Mouse (Mus musculus) limb, embryonic 15.5 days (tissue): ENCODE data around the gene Spg21. TPM values are rescaled to one million over a fixed set of nuclear protein-coding genes. Genes with fewer than 3 reads are reported as not detected.

ENCODE experiments used
- ATAC-seq: fragments of 200-750 bp; cut with Nextera tagmentation; 2 replicates; pipeline ENCODE4 v1.8.0; 2017; ENCODE audit warnings: low read depth, moderate TSS enrichment; ENCODE audit not compliant: insufficient number of reproducible peaks, low FRiP score, low TSS enrichment
- H3K27ac ChIP-seq: fragments of 300-500 bp; sonication (generic); 2 replicates; pipeline ENCODE4 v1.5.1; 2015; ENCODE audit warnings: moderate library complexity, mild to moderate bottlenecking, inconsistent platforms
- H3K27me3 ChIP-seq: fragments of 300-500 bp; sonication (generic); 2 replicates; pipeline ENCODE4 v1.6.1; 2015; ENCODE audit warnings: inconsistent platforms
- H3K36me3 ChIP-seq: fragments of 300-500 bp; sonication (generic); 2 replicates; pipeline ENCODE4 v1.6.1; 2015; ENCODE audit warnings: inconsistent platforms
- H3K4me1 ChIP-seq: fragments of 300-500 bp; sonication (generic); 2 replicates; pipeline ENCODE4 v1.6.1; 2015; ENCODE audit warnings: inconsistent platforms
- H3K4me2 ChIP-seq: fragments of 300-500 bp; sonication (generic); 2 replicates; pipeline ENCODE4 v1.6.1; 2015; ENCODE audit warnings: mild to moderate bottlenecking, inconsistent platforms
- H3K4me3 ChIP-seq: fragments of 300-500 bp; sonication (generic); 2 replicates; pipeline ENCODE4 v1.5.1; 2015; ENCODE audit warnings: mild to moderate bottlenecking, inconsistent platforms
- H3K9ac ChIP-seq: fragments of 300-500 bp; sonication (generic); 2 replicates; pipeline ENCODE4 v1.6.1; 2015; ENCODE audit warnings: inconsistent platforms
- H3K9me3 ChIP-seq: fragments of 300-500 bp; sonication (generic); 2 replicates; pipeline ENCODE4 v1.6.1; 2016; ENCODE audit warnings: inconsistent platforms
- WGBS: fragments of 180-500 bp; shearing (Covaris S2); methylation state at CpG from one replicate; pipeline ENCODE4 v1.1.7; 2015; 5-methylcytosine and 5-hydroxymethylcytosine counted together
- polyA plus RNA-seq: library from polyadenylated mRNA; unstranded; fragments of >200 nt; fragmentation: Nextera tagmentation; extraction: Ambion mirVana; gene quantifications from 2 replicates; pipeline ENCODE4 v1.2.1, GENCODE M21; 2015

Spg21 gene
- polyA plus RNA-seq, 1 experiment from 2014 or later: 123 TPM

DNA sequence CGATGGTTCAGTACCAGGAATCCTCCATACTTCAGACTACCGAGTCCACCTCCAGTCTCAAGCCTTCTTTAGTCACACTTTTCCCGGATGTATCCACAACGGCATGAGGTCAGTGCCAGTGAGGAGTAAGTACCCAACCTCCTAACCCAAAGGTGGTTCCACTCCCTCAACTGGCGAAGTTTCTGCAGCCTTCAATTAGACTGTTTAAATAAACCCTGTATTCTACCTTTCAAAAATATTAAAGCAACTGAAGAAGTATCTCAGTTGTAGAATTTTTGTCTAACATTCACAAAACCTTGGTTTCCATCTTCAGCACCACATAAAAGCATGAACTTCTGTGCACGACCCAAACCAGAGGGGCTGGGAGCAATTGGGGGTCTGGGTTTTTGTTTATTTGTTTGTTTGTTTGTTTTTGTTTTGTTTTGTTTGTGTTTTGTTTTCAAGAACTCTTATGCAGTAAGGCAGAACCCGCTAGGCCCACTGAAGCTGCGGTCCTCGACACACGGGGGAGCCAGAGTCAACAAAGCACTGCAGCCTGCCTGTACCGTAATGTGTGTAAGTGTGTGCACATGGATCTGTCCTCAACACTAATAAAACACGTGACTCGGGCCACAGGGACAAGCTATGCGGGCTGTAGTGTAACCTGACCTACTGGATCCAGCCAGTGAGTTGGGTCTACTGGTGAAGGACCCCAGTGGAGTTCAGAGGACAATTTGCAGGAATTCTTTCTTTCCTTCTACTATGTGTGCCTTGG, 63.0 kb downstream of the Spg21 start:
- no peak overlapping the region for H3K9ac ChIP-seq
- peaks cover 22% of the 10 kb centered on the region for H3K4me1 ChIP-seq
- no peaks in the 10 kb centered on the region for H3K9me3 ChIP-seq
- H3K36me3 ChIP-seq: no peaks in the 10 kb centered on the region
- no peak overlapping the region for H3K4me3 ChIP-seq
- no peak overlapping the region for H3K4me2 ChIP-seq
- ATAC-seq: no peak
- WGBS: 23% methylated on average over 14 of the region's 14 CpGs
- no peak overlapping the region for H3K27ac ChIP-seq
- no peaks in the 10 kb centered on the region for H3K27me3 ChIP-seq

DNA sequence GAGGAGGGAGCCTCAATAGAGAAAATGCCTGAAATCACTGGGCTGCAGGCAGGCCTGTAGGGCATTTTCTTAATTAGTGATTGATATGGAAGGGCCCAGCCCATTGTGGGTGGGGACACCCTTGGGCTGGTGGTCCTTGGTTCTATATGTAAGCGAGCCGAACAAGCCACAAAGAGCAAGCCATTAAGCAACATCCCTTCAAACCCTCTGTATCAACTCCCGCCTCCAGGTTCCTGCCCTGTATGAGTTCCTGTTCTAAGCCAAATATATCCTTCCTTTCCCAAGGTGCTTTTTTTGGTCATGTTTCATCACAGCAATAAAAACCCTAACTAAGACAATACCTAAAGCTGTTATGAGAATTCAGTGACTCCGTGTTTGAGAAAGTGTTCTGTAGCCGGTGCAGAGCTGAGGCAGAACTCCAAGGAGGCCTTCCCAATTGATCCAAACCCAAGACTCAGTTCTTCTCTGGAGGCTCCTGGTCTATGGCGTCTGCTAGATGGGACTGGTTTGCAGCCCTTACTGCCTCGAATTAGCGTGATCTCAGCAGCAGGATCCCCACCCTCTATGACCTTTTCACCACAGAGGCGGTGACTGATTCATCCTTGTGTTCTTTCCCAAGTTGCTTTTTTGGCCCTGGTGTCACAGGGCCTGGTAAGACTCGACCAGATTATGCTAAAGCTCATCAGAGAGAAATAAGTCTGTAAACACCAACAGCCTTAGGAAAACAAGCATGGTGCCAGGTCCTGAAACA, 64.9 kb downstream of the Spg21 start:
- no peak for ATAC-seq
- Histone ChIP-seq H3K36me3 (no peaks in the 10 kb centered on the region), H3K4me3 (no peak overlapping the region), H3K4me2 (no peak overlapping the region), H3K27me3 (no peaks in the 10 kb centered on the region), H3K9me3 (no peaks in the 10 kb centered on the region), H3K4me1 (peaks cover 13% of the 10 kb centered on the region), H3K9ac (no peak overlapping the region), H3K27ac (no peak overlapping the region)
- 79% methylated on average over 10 of the region's 10 CpGs for WGBS

DNA sequence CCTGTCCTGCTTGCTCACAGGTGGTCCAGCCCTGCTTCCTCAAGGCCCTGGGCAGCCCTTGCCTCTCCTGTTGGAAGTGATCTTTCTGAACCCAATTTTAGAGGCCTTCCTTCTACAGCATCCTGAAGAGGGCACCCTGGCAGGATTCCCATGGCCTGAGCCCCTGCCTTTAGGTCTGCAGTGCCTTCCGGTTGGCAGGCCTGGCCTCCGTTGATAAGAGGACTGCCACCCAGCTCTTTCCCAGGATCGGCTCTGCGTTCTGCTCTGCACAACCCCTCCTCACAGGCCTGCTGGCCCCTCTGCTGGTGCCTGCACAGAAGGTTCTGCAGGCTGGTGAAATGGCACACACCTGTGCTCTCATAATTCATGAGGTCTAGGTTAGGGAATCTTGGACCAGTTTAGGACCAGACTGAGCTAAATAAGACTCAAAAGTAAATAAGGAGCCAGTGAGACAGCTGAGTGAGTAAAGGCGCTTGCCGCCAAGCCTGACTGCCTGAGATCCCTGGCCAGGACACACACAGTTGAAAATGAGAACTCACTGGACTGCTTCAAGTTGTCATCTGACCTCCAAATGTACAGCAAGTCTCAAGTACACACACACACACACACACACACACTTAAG, 67.8 kb downstream of the Spg21 start:
- no peaks in the 10 kb centered on the region for H3K27me3 ChIP-seq
- no peak overlapping the region for H3K9ac ChIP-seq
- no peak for ATAC-seq
- H3K4me1 ChIP-seq: peaks cover 4% of the 10 kb centered on the region
- H3K9me3 ChIP-seq: no peaks in the 10 kb centered on the region
- no peaks in the 10 kb centered on the region for H3K36me3 ChIP-seq
- H3K27ac ChIP-seq: no peak overlapping the region
- WGBS: 74% methylated on average over 6 of the region's 6 CpGs
- H3K4me2 ChIP-seq: no peak overlapping the region
- no peak overlapping the region for H3K4me3 ChIP-seq

DNA sequence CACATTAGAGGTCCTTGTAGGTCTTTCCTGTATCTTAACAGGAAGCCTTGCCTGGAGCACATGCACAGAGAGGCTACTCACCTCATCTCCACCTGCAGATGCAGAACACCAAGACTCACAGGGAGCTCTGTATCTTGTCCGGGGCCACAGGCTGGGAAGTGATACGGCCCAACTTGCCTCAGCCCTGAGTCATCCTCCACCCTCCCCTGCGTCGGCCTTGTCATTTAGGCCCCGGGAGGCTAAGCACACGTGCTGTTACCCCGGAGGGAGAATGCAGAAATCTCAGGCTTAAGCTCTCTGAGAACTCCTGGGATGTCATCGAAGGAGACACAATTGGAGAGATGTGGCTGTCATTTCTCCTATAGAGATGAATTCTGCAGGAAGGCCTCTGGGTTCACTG, 68.9 kb downstream of the Spg21 start:
- Histone ChIP-seq H3K4me1 (no peaks in the 10 kb centered on the region), H3K27me3 (no peaks in the 10 kb centered on the region), H3K4me2 (no peak overlapping the region), H3K9ac (no peak overlapping the region), H3K36me3 (no peaks in the 10 kb centered on the region), H3K9me3 (no peaks in the 10 kb centered on the region), H3K4me3 (no peak overlapping the region), H3K27ac (no peak overlapping the region)
- 64% methylated on average over 8 of the region's 8 CpGs for WGBS
- ATAC-seq: no peak

DNA sequence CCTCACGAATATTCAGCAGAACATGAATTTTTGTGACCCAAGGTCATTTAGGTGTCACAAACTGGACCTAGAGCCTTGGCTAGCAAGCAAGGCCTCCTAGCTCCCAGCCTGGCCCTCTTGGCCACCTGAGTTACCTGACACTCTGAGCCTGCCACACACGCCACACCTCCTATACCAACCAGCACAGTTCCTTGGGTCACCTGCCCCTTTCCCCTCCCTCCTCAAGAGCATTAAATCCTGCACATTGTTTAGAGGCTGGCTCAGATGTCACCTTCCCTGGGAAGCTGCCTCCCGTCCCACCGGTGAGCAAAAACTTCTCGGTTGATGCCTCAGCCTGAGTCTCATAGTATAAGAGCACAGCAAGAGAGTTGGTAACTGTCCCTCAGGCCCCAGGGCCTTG, 70.5 kb downstream of the Spg21 start:
- no peaks in the 10 kb centered on the region for H3K4me1 ChIP-seq
- no peak overlapping the region for H3K27ac ChIP-seq
- no peak overlapping the region for H3K4me3 ChIP-seq
- no peak overlapping the region for H3K4me2 ChIP-seq
- no peaks in the 10 kb centered on the region for H3K9me3 ChIP-seq
- H3K9ac ChIP-seq: no peak overlapping the region
- WGBS: 77% methylated on average over 5 of the region's 5 CpGs
- H3K36me3 ChIP-seq: no peaks in the 10 kb centered on the region
- no peaks in the 10 kb centered on the region for H3K27me3 ChIP-seq
- no peak for ATAC-seq

DNA sequence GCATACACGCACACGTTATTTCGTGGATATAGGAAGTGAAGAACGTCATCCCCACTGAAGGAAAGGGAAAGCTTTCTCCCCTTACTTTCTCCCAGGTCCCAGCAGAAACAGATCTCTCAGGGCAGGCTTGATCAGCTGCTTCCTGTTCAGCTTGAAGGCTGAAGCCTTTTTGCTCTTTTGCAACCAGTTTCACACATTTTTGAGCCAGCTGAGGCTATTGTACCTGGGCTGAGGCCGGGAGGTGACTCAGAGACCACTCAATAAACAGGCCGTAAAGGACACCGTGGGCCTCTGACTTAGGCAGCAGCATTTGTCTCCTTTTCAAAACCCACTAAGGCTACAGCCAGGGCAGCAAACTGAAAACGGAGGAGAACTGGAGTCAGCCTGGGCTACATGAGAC, 72.2 kb downstream of the Spg21 start:
- no peak overlapping the region for H3K27ac ChIP-seq
- no peak overlapping the region for H3K4me2 ChIP-seq
- H3K9me3 ChIP-seq: no peaks in the 10 kb centered on the region
- WGBS: 60% methylated on average over 8 of the region's 8 CpGs
- no peak overlapping the region for H3K9ac ChIP-seq
- H3K4me3 ChIP-seq: no peak overlapping the region
- H3K36me3 ChIP-seq: no peaks in the 10 kb centered on the region
- H3K27me3 ChIP-seq: no peaks in the 10 kb centered on the region
- ATAC-seq: no peak
- no peaks in the 10 kb centered on the region for H3K4me1 ChIP-seq

DNA sequence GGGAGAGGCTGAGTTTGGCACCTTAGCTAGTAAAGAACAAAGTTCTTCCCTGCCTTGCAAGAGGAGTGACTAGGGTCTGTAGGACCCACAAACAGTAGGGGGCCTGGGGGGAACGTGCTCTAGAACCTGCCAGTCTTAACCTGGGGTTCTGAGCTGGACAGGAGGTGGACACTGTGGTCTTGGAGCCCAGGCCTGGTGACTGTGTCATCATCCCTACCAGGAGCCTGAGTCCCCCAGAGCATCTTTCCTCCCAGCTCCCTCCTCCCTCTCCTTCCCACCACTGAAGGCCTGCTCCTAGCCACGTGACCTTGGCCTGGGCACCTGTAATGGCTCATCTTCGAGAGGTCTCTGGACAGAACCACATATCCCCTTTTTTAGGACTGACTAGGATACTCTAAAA, 73.4 kb downstream of the Spg21 start:
- no peak for ATAC-seq
- Histone ChIP-seq H3K4me3 (no peak overlapping the region), H3K9ac (no peak overlapping the region), H3K9me3 (no peaks in the 10 kb centered on the region), H3K4me2 (no peak overlapping the region), H3K27ac (no peak overlapping the region), H3K4me1 (no peaks in the 10 kb centered on the region), H3K36me3 (no peaks in the 10 kb centered on the region), H3K27me3 (no peaks in the 10 kb centered on the region)
- WGBS: 87% methylated on average over 3 of the region's 3 CpGs

DNA sequence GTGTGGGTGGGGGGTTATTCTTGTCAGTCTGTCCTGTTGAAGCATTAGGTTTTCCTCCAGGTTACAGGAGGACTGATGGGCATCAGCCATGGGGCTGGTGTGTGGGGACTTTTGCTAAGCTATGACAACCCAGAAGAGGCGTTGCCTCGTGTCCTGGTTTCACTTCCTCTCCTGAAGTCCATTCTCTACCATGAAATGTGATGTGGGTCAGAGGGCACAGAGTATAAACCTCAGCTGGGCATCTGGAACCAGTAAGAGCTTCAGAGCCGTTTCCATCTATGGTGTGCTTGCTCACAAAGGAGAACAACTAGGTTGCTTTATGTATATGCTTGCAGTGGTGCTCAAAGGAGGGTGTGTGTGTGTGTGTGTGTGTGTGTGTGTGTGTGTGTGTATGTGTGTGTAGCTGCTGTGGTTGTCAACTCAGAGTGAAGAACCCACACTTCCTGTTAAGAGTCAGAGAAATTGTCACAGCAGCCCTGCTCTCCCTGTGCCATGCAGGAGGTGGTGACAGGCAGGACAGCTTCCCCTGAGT, 74.5 kb downstream of the Spg21 start:
- WGBS: 49% methylated on average over 3 of the region's 3 CpGs
- no peaks in the 10 kb centered on the region for H3K4me1 ChIP-seq

DNA sequence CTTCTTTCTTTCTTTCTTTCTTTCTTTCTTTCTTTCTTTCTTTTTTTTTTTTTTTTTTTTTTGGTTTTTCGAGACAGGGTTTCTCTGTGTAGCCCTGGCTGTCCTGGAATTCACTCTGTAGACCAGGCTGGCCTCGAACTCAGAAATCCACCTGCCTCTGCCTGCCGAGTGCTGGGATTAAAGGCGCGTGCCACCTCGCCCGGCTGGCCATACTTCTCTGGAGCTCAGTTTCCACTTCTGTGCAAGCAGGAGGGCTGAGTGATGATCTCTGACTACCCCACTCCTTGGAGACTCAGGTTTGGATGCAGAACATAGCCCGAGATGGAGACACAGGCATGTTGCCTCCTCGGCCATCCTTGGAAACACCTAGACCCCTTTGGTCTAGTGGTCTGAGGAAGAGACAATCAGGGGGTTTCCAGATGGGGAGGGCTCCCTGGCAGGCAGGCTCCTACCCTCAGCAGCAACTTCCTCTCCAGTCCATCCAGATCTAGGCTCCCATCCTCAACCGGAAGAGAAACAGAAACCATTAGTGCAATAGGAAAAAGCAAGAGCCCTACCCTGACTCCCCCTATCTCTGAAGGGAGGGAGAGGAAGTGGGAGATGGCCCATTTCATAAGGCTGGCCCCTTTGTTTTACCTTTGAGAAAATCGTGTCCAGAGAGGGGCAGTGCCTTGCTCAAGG, 75.2 kb downstream of the Spg21 start:
- WGBS: 84% methylated on average over 11 of the region's 11 CpGs
- Histone ChIP-seq H3K4me1 (no peaks in the 10 kb centered on the region), H3K9ac (no peak overlapping the region), H3K27me3 (no peaks in the 10 kb centered on the region), H3K27ac (no peak overlapping the region), H3K36me3 (no peaks in the 10 kb centered on the region), H3K9me3 (no peaks in the 10 kb centered on the region), H3K4me3 (no peak overlapping the region), H3K4me2 (no peak overlapping the region)
- ATAC-seq: no peak

More for the DNA sequence above, 74.5 kb downstream of the Spg21 start:
- H3K9ac ChIP-seq: no peak overlapping the region
- no peaks in the 10 kb centered on the region for H3K36me3 ChIP-seq
- H3K4me3 ChIP-seq: no peak overlapping the region
- H3K27ac ChIP-seq: no peak overlapping the region
- no peaks in the 10 kb centered on the region for H3K9me3 ChIP-seq
- H3K27me3 ChIP-seq: no peaks in the 10 kb centered on the region
- no peak overlapping the region for H3K4me2 ChIP-seq
- no peak for ATAC-seq

DNA sequence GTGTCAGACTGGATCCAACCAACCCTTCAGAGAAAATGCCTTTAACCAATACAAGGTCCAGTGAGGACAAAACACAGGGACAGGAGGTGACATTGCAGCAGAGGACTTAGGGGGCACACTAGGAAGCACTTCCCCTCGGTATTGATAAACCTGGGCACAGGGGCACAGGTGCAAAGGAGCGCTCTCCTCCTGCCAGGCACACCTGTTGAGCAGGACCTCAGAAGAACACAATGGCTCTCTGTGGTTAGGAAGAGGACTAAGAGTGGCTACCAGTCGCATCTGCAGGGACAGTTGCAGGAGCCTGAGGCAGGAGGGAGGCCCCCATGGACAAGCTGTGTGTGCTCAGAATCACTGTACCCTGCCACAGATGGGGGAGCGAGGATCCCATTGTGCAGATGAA, 75.7 kb downstream of the Spg21 start:
- no peaks in the 10 kb centered on the region for H3K36me3 ChIP-seq
- no peak for ATAC-seq
- H3K4me2 ChIP-seq: no peak overlapping the region
- peaks cover 1% of the 10 kb centered on the region for H3K4me1 ChIP-seq
- no peak overlapping the region for H3K27ac ChIP-seq
- WGBS: 87% methylated on average over 4 of the region's 4 CpGs
- no peaks in the 10 kb centered on the region for H3K27me3 ChIP-seq
- no peak overlapping the region for H3K4me3 ChIP-seq
- H3K9ac ChIP-seq: no peak overlapping the region
- no peaks in the 10 kb centered on the region for H3K9me3 ChIP-seq
